Mouse (Mus musculus): Measurements from ENCODE around the gene Endog. TPM values are rescaled to one million over a fixed set of nuclear protein-coding genes. Genes with fewer than 3 reads are reported as not detected.
A peak's percentile ranks its signal among the peaks of the same experiment; 100 is the strongest.
"Not testable (repeated sequence)": the region's sequence is repeated elsewhere in the genome, so short reads cannot be mapped to it uniquely, and the experiment has no call there.

The Endog gene
- polyA plus RNA-seq, 1 experiment, result 52.9 TPM

- TF ChIP-seq CTCF (IDR thresholded peaks at IDR 0.05; ENCODE audit: borderline replicate concordance, insufficient read depth, low read depth, low read length), result no peak
- TF ChIP-seq POLR2A (IDR thresholded peaks at IDR 0.05; ENCODE audit: borderline replicate concordance, insufficient read depth, low read length), result no peak
- DNase-seq, result peak in 1 of 2 experiments; percentile 37
- WGBS, result 83% methylated on average over 20 of the region's 20 CpGs
- no peak overlapping the region for H3K27ac ChIP-seq (ENCODE audit: insufficient read depth, low read length)
- H3K27me3 ChIP-seq (ENCODE audit: control insufficient read depth, insufficient read depth, low read length), result no peaks in the 10 kb centered on the region
- no peak overlapping the region for H3K4me3 ChIP-seq (replicated peaks; ENCODE audit: insufficient read depth, low read depth, low read length)
- H3K4me1 ChIP-seq (ENCODE audit: control insufficient read depth, insufficient read depth, low read length), result peaks cover 24% of the 10 kb centered on the region
Measured at GRCm38 (mm10) chr2:30173541-30174240, 2.4 kb downstream of the Endog start.

GRCm38 (mm10) chr2:30175897-30176296 lies 4.6 kb downstream of the Endog start:
- H3K27me3 ChIP-seq (ENCODE audit: control insufficient read depth, insufficient read depth, low read length), result no peaks in the 10 kb centered on the region
- H3K4me1 ChIP-seq (ENCODE audit: control insufficient read depth, insufficient read depth, low read length), result peaks cover 24% of the 10 kb centered on the region
- WGBS, result 93% methylated on average over 8 of the region's 8 CpGs
- H3K4me3 ChIP-seq (replicated peaks; ENCODE audit: insufficient read depth, low read depth, low read length), result no peak overlapping the region
- TF ChIP-seq CTCF (IDR thresholded peaks at IDR 0.05; ENCODE audit: borderline replicate concordance, insufficient read depth, low read depth, low read length), result peak; percentile 34; the same call in 1 of the 2 replicates
- no peak for TF ChIP-seq POLR2A (IDR thresholded peaks at IDR 0.05; ENCODE audit: borderline replicate concordance, insufficient read depth, low read length)
- peak in 1 of 2 experiments; percentile 34 for DNase-seq
- no peak overlapping the region for H3K27ac ChIP-seq (ENCODE audit: insufficient read depth, low read length)

DNA sequence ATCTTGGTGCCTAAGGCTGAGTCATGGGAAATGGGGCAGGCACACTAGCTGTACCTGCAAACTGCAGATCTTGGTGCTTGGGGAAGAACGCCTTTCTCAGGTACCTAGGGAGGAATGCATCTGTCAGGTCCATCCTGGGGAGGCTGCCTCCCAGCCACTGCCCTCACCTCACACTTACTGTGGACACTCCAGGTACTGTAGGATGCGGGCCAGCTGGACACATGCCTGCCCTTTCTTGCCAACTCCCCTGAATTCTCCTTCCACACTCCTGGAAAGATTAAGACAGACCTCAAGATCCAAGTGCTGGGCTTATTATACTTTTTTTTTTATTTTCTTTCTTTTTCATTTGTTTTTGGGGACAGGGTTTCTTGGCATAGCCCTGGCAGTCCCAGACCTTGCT lies 5.3 kb downstream of the Endog start:
- WGBS, result 68% methylated on average over 2 of the region's 2 CpGs
- Histone ChIP-seq H3K4me1 (ENCODE audit: control insufficient read depth, insufficient read depth, low read length) (peaks cover 24% of the 10 kb centered on the region), H3K27me3 (ENCODE audit: control insufficient read depth, insufficient read depth, low read length) (no peaks in the 10 kb centered on the region), H3K27ac (ENCODE audit: insufficient read depth, low read length) (no peak overlapping the region), H3K4me3 (replicated peaks; ENCODE audit: insufficient read depth, low read depth, low read length) (no peak overlapping the region)
- peak in 1 of 2 experiments; percentile 38 for DNase-seq
- no peak for TF ChIP-seq CTCF (IDR thresholded peaks at IDR 0.05; ENCODE audit: borderline replicate concordance, insufficient read depth, low read depth, low read length)
- TF ChIP-seq POLR2A (IDR thresholded peaks at IDR 0.05; ENCODE audit: borderline replicate concordance, insufficient read depth, low read length), result no peak

GRCm38 (mm10) chr2:30177700-30178675 lies 6.7 kb downstream of the Endog start, which contains the start of gene Spout1:
Spout1 (minus strand) TSS chr2:30178459.
- Histone ChIP-seq H3K4me3 (replicated peaks; ENCODE audit: insufficient read depth, low read depth, low read length) (peak within 1 kb of the TSS; percentile 67), H3K4me1 (ENCODE audit: control insufficient read depth, insufficient read depth, low read length) (peaks cover 15% of the 10 kb centered on the region), H3K27ac (ENCODE audit: insufficient read depth, low read length) (no peak within 1 kb of the TSS), H3K27me3 (ENCODE audit: control insufficient read depth, insufficient read depth, low read length) (no peaks in the 10 kb centered on the region)
- WGBS, result 1% methylated on average over 54 of the region's 54 CpGs
- TF ChIP-seq POLR2A (IDR thresholded peaks at IDR 0.05; ENCODE audit: borderline replicate concordance, insufficient read depth, low read length) (peak; percentile 64; the same call in 1 of the 2 replicates), CTCF (IDR thresholded peaks at IDR 0.05; ENCODE audit: borderline replicate concordance, insufficient read depth, low read depth, low read length) (no peak)
- peak; percentile 92 to 96 for DNase-seq

DNA sequence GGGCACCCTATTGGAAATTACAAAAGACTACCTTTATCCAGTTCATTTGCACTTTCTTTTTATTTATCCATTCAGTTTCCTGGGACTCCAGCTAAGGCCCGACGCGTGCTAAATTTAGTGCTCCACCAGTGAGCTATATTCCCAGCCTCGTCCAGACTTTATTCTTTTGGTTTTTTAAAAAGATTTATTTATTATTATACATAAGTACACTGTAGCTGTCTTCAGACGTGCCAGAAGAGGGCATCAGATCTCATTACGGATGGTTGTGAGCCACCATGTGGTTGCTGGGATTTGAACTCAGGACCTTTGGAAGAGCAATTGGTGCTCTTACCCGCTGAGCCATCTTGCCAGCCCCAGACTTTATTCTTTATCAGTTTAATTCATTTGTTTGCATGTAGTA lies 7.4 kb downstream of the Endog start:
- not testable (repeated sequence) for DNase-seq; H3K27me3 ChIP-seq (ENCODE audit: control insufficient read depth, insufficient read depth, low read length); H3K27ac ChIP-seq (ENCODE audit: insufficient read depth, low read length)
- WGBS, result 29% methylated on average over 7 of the region's 7 CpGs
- Histone ChIP-seq H3K4me1 (ENCODE audit: control insufficient read depth, insufficient read depth, low read length) (peaks cover 12% of the 10 kb centered on the region), H3K4me3 (replicated peaks; ENCODE audit: insufficient read depth, low read depth, low read length) (peak overlapping the region; percentile 55)

GRCm38 (mm10) chr2:30182424-30182823 lies 11.1 kb downstream of the Endog start:
- 72% methylated on average over 2 of the region's 2 CpGs for WGBS
- DNase-seq, result no peak
- no peak for TF ChIP-seq POLR2A (IDR thresholded peaks at IDR 0.05; ENCODE audit: borderline replicate concordance, insufficient read depth, low read length)
- TF ChIP-seq CTCF (IDR thresholded peaks at IDR 0.05; ENCODE audit: borderline replicate concordance, insufficient read depth, low read depth, low read length), result no peak
- peaks cover 2% of the 10 kb centered on the region; the same call in 1 of the 2 replicates for H3K4me1 ChIP-seq (ENCODE audit: control insufficient read depth, insufficient read depth, low read length)
- H3K27ac ChIP-seq (ENCODE audit: insufficient read depth, low read length), result no peak overlapping the region
- H3K4me3 ChIP-seq (replicated peaks; ENCODE audit: insufficient read depth, low read depth, low read length), result no peak overlapping the region
- H3K27me3 ChIP-seq (ENCODE audit: control insufficient read depth, insufficient read depth, low read length), result no peaks in the 10 kb centered on the region

GRCm38 (mm10) chr2:30183721-30184120 lies 12.4 kb downstream of the Endog start:
- DNase-seq, result no peak
- Histone ChIP-seq H3K4me1 (ENCODE audit: control insufficient read depth, insufficient read depth, low read length) (no peaks in the 10 kb centered on the region), H3K27me3 (ENCODE audit: control insufficient read depth, insufficient read depth, low read length) (no peaks in the 10 kb centered on the region), H3K27ac (ENCODE audit: insufficient read depth, low read length) (no peak overlapping the region), H3K4me3 (replicated peaks; ENCODE audit: insufficient read depth, low read depth, low read length) (no peak overlapping the region)
- WGBS, result 64% methylated on average over 3 of the region's 3 CpGs
- TF ChIP-seq POLR2A (IDR thresholded peaks at IDR 0.05; ENCODE audit: borderline replicate concordance, insufficient read depth, low read length) (no peak), CTCF (IDR thresholded peaks at IDR 0.05; ENCODE audit: borderline replicate concordance, insufficient read depth, low read depth, low read length) (no peak)

All from cerebellum, adult 2 months (tissue).